Mouse (Mus musculus): ENCODE results near the gene Lzic. TPM values are rescaled to one million over a fixed set of nuclear protein-coding genes. Genes with fewer than 3 reads are reported as not detected.
"Not testable (repeated sequence)": the region's sequence is repeated elsewhere in the genome, so short reads cannot be mapped to it uniquely, and the experiment has no call there.

The Lzic gene
- polyA plus RNA-seq, 1 experiment from 2014 or later: 43.9 TPM

DNA sequence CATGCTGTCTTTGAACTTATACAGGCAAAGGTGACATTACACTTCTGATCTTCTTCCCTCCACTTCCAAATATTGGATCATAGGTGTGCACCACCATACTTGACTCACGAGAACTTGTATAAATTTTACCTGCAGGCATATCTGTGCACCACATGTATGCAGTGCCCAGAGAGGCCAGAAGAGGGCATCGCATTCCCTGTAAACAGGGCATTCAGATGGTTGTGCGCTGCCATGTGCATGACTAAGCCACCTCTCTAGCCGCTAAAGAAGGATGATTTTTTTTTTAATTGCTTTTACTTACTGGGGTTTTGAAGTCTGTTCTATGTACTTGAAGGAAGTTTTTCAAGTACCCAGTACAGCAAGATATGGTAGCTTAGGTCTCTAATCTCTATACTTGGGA is 31.4 kb upstream of the Lzic start:
- Histone ChIP-seq H3K9ac (ENCODE audit: low read depth, low read length) (no peak overlapping the region), H3K4me3 (ENCODE audit: low read depth, low read length) (no peak overlapping the region), H3K27ac (ENCODE audit: low read depth, low read length) (no peak overlapping the region), H3K9me3 (replicated peaks; ENCODE audit: control insufficient read depth, low read length) (no peaks in the 10 kb centered on the region), H3K4me2 (no peak overlapping the region), H3K4me1 (ENCODE audit: control insufficient read depth, insufficient read depth, low read length) (no peaks in the 10 kb centered on the region), H3K27me3 (ENCODE audit: control insufficient read depth, insufficient read depth, low read length) (no peaks in the 10 kb centered on the region), H3K36me3 (ENCODE audit: control insufficient read depth, insufficient read depth, low read length) (no peaks in the 10 kb centered on the region)
- 84% methylated on average over 4 of the region's 4 CpGs for WGBS (ENCODE audit: insufficient replicate concordance)
- no peak for ATAC-seq (replicated peaks; ENCODE audit: insufficient number of reproducible peaks, low FRiP score, low TSS enrichment)

DNA sequence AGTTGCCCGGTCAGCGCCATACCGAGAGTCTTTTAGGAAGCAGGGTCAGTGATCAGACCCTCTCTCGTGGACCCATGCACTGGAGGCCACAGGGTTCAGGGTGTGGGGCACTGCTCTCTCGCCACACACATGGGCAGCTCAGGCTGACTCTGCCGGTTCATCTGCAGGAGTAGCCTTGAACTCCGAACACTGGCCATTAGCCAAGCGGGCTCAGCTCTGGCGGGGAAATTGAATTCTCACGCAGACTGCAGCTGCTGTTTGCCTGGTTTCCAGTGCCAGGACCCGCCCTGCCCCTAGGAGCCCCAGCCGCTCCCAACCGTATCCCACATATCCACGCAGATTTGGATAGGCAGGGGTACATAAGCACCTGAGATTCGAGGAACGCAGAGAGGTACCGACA is 30.8 kb upstream of the Lzic start:
- 75% methylated on average over 17 of the region's 17 CpGs for WGBS (ENCODE audit: insufficient replicate concordance)
- Histone ChIP-seq H3K4me3 (ENCODE audit: low read depth, low read length) (no peak overlapping the region), H3K36me3 (ENCODE audit: control insufficient read depth, insufficient read depth, low read length) (no peaks in the 10 kb centered on the region), H3K27ac (ENCODE audit: low read depth, low read length) (no peak overlapping the region), H3K4me2 (no peak overlapping the region), H3K9me3 (replicated peaks; ENCODE audit: control insufficient read depth, low read length) (no peaks in the 10 kb centered on the region), H3K27me3 (ENCODE audit: control insufficient read depth, insufficient read depth, low read length) (no peaks in the 10 kb centered on the region), H3K9ac (ENCODE audit: low read depth, low read length) (no peak overlapping the region), H3K4me1 (ENCODE audit: control insufficient read depth, insufficient read depth, low read length) (no peaks in the 10 kb centered on the region)
- no peak for ATAC-seq (replicated peaks; ENCODE audit: insufficient number of reproducible peaks, low FRiP score, low TSS enrichment)

DNA sequence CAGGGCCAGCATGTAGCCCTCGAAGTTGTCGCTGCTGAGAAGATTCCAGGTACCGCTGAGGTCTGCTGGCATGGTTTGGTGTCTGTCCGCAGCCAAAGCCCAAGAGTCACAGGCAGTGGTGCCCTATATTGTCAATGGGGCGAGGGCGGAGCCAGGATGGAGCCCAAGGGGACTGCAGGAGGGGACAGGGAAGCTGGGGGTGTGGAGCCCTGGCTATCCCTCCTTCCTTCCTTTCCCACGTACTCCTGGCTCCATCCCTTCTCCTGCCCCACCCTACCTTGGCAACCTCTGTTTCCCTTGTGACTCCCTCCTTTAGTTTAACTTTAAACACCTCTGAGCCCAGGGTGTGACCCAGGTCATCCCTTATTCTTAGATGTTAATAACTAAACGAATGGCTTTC is 30.1 kb upstream of the Lzic start, which contains the start of gene Rbp7:
Rbp7 (minus strand) TSS at position 100 of the 400 bp plus-strand sequence.
- H3K36me3 ChIP-seq (ENCODE audit: control insufficient read depth, insufficient read depth, low read length): no peaks in the 10 kb centered on the region
- H3K4me3 ChIP-seq (ENCODE audit: low read depth, low read length): no peak within 1 kb of the TSS
- H3K9me3 ChIP-seq (replicated peaks; ENCODE audit: control insufficient read depth, low read length): no peaks in the 10 kb centered on the region
- no peak within 1 kb of the TSS for H3K9ac ChIP-seq (ENCODE audit: low read depth, low read length)
- no peaks in the 10 kb centered on the region for H3K27me3 ChIP-seq (ENCODE audit: control insufficient read depth, insufficient read depth, low read length)
- 40% methylated on average over 8 of the region's 8 CpGs for WGBS (ENCODE audit: insufficient replicate concordance)
- H3K4me2 ChIP-seq: no peak within 1 kb of the TSS
- H3K4me1 ChIP-seq (ENCODE audit: control insufficient read depth, insufficient read depth, low read length): no peaks in the 10 kb centered on the region
- no peak within 1 kb of the TSS for H3K27ac ChIP-seq (ENCODE audit: low read depth, low read length)
- no peak for ATAC-seq (replicated peaks; ENCODE audit: insufficient number of reproducible peaks, low FRiP score, low TSS enrichment)

DNA sequence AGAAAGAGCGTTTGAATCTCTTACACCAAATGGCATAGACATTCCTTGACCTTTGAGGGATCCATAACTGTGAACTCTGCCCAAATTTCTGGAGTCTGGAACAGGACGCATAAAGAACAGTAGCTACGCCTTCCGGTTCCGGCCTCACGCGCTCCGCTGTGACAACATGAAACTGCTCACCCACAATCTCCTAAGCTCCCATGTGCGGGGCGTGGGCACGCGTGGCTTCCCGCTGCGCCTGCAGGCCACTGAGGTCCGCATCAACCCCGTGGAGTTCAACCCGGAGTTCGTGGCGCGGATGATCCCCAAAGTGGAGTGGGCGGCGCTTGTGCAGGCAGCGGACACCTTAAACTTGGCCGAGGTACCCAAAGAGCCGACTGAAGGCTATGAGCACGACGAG is 27.9 kb upstream of the Lzic start:
- WGBS (ENCODE audit: insufficient replicate concordance): 82% methylated on average over 27 of the region's 27 CpGs
- not testable (repeated sequence) for H3K36me3 ChIP-seq (ENCODE audit: control insufficient read depth, insufficient read depth, low read length); H3K9ac ChIP-seq (ENCODE audit: low read depth, low read length); ATAC-seq (replicated peaks; ENCODE audit: insufficient number of reproducible peaks, low FRiP score, low TSS enrichment); H3K4me3 ChIP-seq (ENCODE audit: low read depth, low read length); H3K4me1 ChIP-seq (ENCODE audit: control insufficient read depth, insufficient read depth, low read length); H3K9me3 ChIP-seq (replicated peaks; ENCODE audit: control insufficient read depth, low read length); H3K27ac ChIP-seq (ENCODE audit: low read depth, low read length); H3K27me3 ChIP-seq (ENCODE audit: control insufficient read depth, insufficient read depth, low read length); H3K4me2 ChIP-seq

DNA sequence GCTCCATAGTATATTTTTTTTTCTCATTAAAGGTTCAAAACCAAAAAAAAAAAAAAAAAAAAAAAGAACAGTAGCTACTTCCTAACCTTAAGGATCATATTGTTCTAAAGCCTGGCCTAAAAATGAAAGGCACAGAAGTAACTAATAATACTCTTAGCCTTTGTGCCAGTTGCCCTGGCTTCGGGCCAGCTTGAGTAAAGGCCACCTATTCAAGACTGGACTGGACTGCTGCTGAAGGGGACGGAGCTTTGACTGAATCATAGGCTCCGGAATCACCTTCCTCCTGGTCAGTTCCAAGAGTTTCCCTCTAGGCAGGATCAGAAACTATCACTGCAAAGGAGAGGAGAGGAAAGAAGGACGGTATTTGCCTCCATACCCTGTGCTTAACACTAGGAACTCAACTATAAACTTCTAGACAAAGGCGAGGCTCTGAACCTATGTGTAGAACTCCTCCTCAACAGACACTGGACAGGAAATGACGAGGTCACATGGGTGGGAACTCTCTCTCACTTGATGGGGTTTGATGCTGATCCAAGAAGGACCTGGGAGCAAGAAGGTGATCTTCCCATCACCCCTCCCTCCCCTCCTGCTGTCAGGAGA is 27.1 kb upstream of the Lzic start:
- Histone ChIP-seq H3K27ac (ENCODE audit: low read depth, low read length) (no peak overlapping the region), H3K9me3 (replicated peaks; ENCODE audit: control insufficient read depth, low read length) (no peaks in the 10 kb centered on the region), H3K36me3 (ENCODE audit: control insufficient read depth, insufficient read depth, low read length) (no peaks in the 10 kb centered on the region), H3K4me3 (ENCODE audit: low read depth, low read length) (no peak overlapping the region), H3K9ac (ENCODE audit: low read depth, low read length) (no peak overlapping the region), H3K27me3 (ENCODE audit: control insufficient read depth, insufficient read depth, low read length) (no peaks in the 10 kb centered on the region), H3K4me1 (ENCODE audit: control insufficient read depth, insufficient read depth, low read length) (no peaks in the 10 kb centered on the region), H3K4me2 (no peak overlapping the region)
- no peak for ATAC-seq (replicated peaks; ENCODE audit: insufficient number of reproducible peaks, low FRiP score, low TSS enrichment)
- 75% methylated on average over 6 of the region's 6 CpGs for WGBS (ENCODE audit: insufficient replicate concordance)

DNA sequence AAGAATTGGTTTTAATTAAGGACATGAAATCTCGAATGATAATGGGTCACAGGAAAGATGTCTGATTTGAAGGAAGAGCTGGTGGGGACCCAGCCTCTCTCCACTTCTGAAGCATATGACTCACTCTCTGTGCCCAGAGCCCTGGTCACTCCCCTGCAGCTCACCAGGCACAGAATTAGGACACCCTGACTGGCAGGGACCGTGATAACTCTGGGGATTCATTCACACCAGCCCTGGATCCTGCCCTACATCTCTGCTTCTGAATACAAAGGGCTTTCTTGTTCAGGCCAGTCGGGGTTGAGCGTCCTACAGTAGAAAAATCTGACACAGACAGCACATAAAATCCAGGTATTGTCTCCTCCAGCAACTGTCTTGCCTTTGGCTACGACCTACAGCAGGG is 26.5 kb upstream of the Lzic start:
- no peaks in the 10 kb centered on the region for H3K36me3 ChIP-seq (ENCODE audit: control insufficient read depth, insufficient read depth, low read length)
- H3K4me2 ChIP-seq: no peak overlapping the region
- H3K27ac ChIP-seq (ENCODE audit: low read depth, low read length): no peak overlapping the region
- H3K4me1 ChIP-seq (ENCODE audit: control insufficient read depth, insufficient read depth, low read length): 0 out of 2 replicates have a peak, but pooled peaks cover under 1% of the 10 kb centered on the region
- no peak overlapping the region for H3K9ac ChIP-seq (ENCODE audit: low read depth, low read length)
- H3K4me3 ChIP-seq (ENCODE audit: low read depth, low read length): no peak overlapping the region
- H3K9me3 ChIP-seq (replicated peaks; ENCODE audit: control insufficient read depth, low read length): no peaks in the 10 kb centered on the region
- 56% methylated on average over 5 of the region's 5 CpGs for WGBS (ENCODE audit: insufficient replicate concordance)
- no peak for ATAC-seq (replicated peaks; ENCODE audit: insufficient number of reproducible peaks, low FRiP score, low TSS enrichment)
- no peaks in the 10 kb centered on the region for H3K27me3 ChIP-seq (ENCODE audit: control insufficient read depth, insufficient read depth, low read length)

DNA sequence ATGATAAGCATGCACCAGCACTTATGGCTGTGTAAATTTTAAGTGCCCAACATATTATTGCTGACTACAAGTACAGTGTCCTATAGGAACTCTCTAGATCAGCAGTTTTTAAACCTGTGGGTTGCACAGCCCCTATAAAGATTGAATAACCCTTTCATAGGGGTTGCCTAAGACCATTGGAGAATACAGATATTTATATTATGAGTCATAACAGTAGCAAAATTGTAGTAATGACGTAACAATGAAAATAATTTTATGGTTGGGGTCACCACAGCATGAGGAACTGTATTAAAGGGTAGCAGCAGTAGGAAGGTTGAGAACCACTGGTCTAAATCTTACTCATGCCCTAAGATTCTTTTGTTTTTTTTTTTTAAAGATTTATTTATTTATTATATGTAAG is 25.6 kb upstream of the Lzic start:
- H3K27ac ChIP-seq (ENCODE audit: low read depth, low read length): no peak overlapping the region
- 0 out of 2 replicates have a peak, but pooled peaks cover 2% of the 10 kb centered on the region for H3K4me1 ChIP-seq (ENCODE audit: control insufficient read depth, insufficient read depth, low read length)
- no peaks in the 10 kb centered on the region for H3K27me3 ChIP-seq (ENCODE audit: control insufficient read depth, insufficient read depth, low read length)
- WGBS (ENCODE audit: insufficient replicate concordance): 78% methylated on average over 1 of the region's 1 CpGs
- no peak overlapping the region for H3K4me2 ChIP-seq
- no peak for ATAC-seq (replicated peaks; ENCODE audit: insufficient number of reproducible peaks, low FRiP score, low TSS enrichment)
- no peak overlapping the region for H3K9ac ChIP-seq (ENCODE audit: low read depth, low read length)
- no peaks in the 10 kb centered on the region for H3K9me3 ChIP-seq (replicated peaks; ENCODE audit: control insufficient read depth, low read length)
- H3K36me3 ChIP-seq (ENCODE audit: control insufficient read depth, insufficient read depth, low read length): no peaks in the 10 kb centered on the region
- H3K4me3 ChIP-seq (ENCODE audit: low read depth, low read length): no peak overlapping the region

DNA sequence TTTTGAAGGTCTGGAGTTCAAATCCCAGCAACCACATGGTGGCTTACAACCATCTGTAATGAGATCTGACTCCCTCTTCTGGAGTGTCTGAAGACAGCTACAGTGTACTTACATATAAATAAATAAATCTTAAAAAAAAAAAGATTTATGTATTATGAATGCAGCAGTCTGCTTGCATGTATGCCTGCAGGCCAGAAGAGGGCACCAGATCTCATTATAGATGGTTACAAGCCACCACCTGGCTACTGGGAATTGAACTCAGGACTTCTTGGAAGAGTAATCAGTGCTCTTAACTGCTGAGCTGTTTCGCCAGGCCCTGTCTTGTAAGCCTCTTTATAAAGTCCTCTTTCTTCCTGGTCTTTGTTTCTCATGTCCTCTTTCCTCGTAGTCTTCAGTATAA is 24.6 kb upstream of the Lzic start:
- not testable (repeated sequence) for H3K9me3 ChIP-seq (replicated peaks; ENCODE audit: control insufficient read depth, low read length); H3K4me2 ChIP-seq; H3K27ac ChIP-seq (ENCODE audit: low read depth, low read length); H3K27me3 ChIP-seq (ENCODE audit: control insufficient read depth, insufficient read depth, low read length); H3K4me3 ChIP-seq (ENCODE audit: low read depth, low read length); H3K36me3 ChIP-seq (ENCODE audit: control insufficient read depth, insufficient read depth, low read length); ATAC-seq (replicated peaks; ENCODE audit: insufficient number of reproducible peaks, low FRiP score, low TSS enrichment); H3K9ac ChIP-seq (ENCODE audit: low read depth, low read length); H3K4me1 ChIP-seq (ENCODE audit: control insufficient read depth, insufficient read depth, low read length)
- WGBS (ENCODE audit: insufficient replicate concordance): 84% methylated on average over 2 of the region's 2 CpGs

DNA sequence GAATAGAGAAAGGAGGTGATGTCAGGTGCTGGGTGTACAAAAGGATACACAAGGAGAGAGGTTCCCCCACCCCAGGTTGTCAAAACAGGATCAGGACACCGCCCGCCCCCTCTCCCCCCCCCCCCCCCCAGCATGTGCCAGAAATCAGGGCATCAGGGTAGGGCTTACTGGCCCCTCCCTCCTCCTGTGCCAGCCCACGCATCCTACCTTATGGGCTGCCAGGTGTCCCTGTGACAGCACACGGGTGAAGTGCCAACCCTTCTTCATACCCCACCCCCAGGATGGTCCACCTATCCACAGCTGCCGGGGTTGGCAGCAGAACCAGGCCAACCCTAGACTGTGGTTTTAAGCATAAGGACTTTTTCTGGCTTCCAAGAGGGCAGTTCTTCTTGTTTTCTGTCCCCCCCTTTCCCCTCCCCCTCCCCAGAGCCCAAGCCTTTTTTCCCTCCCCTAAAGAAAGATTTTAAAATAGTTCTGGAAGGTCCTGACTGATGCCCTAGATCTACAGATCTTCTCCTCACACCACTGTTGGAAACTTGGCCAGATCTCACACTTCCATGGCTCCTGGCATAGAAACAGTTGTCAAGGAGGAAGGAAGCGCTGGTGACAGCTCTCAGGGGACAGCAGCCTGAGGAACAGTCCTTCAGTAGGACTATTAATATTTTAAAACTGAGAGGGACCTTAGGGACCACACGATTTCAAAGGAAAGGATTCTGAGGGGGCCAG is 23.3 kb upstream of the Lzic start:
- H3K27ac ChIP-seq (ENCODE audit: low read depth, low read length): no peak overlapping the region
- ATAC-seq (replicated peaks; ENCODE audit: insufficient number of reproducible peaks, low FRiP score, low TSS enrichment): no peak
- H3K9me3 ChIP-seq (replicated peaks; ENCODE audit: control insufficient read depth, low read length): no peaks in the 10 kb centered on the region
- no peak overlapping the region for H3K9ac ChIP-seq (ENCODE audit: low read depth, low read length)
- no peak overlapping the region for H3K4me3 ChIP-seq (ENCODE audit: low read depth, low read length)
- H3K4me2 ChIP-seq: no peak overlapping the region
- 0 out of 2 replicates have a peak, but pooled peaks cover 2% of the 10 kb centered on the region for H3K4me1 ChIP-seq (ENCODE audit: control insufficient read depth, insufficient read depth, low read length)
- H3K36me3 ChIP-seq (ENCODE audit: control insufficient read depth, insufficient read depth, low read length): no peaks in the 10 kb centered on the region
- WGBS (ENCODE audit: insufficient replicate concordance): 57% methylated on average over 6 of the region's 7 CpGs
- no peaks in the 10 kb centered on the region for H3K27me3 ChIP-seq (ENCODE audit: control insufficient read depth, insufficient read depth, low read length)

All from heart, embryonic 11.5 days (tissue).